Mouse (Mus musculus): ENCODE results near the gene Pou2f1. TPM values are rescaled to one million over a fixed set of nuclear protein-coding genes. Genes with fewer than 3 reads are reported as not detected.

The Pou2f1 gene
- polyA plus RNA-seq, 1 experiment from 2014 or later, result 28.8 TPM

GRCm38 (mm10) chr1:165927507-165928279, 74.8 kb downstream of the Pou2f1 start:
- H3K9me3 ChIP-seq (replicated peaks), result no peaks in the 10 kb centered on the region
- no peak overlapping the region for H3K4me3 ChIP-seq
- WGBS, result 91% methylated on average over 7 of the region's 7 CpGs

GRCm38 (mm10) chr1:165925207-165925606, 77.3 kb downstream of the Pou2f1 start:
- WGBS, result 88% methylated on average over 2 of the region's 2 CpGs
- no peak for DNase-seq (ENCODE audit: low spot score)

More at GRCm38 (mm10) chr1:165927507-165928279, 74.8 kb downstream of the Pou2f1 start:
- no peaks in the 10 kb centered on the region for H3K4me1 ChIP-seq
- H3K27me3 ChIP-seq (ENCODE audit: low read depth, poor library complexity, severe bottlenecking), result no peaks in the 10 kb centered on the region
- no peak overlapping the region for H3K27ac ChIP-seq
- H3K36me3 ChIP-seq, result no peaks in the 10 kb centered on the region
- no peak for DNase-seq (ENCODE audit: low spot score)

DNA sequence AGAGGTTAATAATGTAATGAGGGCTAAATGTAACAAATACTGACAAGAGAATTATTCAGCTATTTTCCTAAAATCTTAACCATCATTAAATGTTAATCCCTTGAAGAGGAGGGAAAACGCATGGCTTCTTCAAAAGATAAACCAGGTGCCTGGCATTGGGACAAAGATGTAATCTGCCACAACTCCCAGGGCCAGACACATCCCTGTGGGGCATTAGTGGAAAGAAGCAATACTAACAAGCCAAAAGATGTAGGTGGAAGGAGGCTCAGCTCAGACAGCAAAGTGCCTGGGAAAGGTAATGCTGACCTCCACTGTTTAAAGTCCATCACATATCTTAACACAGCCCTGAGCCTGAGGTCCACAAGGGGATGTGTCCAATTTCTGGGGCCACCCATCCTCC, 80.0 kb downstream of the Pou2f1 start:
- WGBS, result 93% methylated on average over 1 of the region's 1 CpGs
- DNase-seq (ENCODE audit: low spot score), result no peak
- H3K4me3 ChIP-seq, result no peak overlapping the region
- H3K27ac ChIP-seq, result no peak overlapping the region
- H3K9me3 ChIP-seq (replicated peaks), result no peaks in the 10 kb centered on the region
- H3K36me3 ChIP-seq, result no peaks in the 10 kb centered on the region
- no peaks in the 10 kb centered on the region for H3K4me1 ChIP-seq
- H3K27me3 ChIP-seq (ENCODE audit: low read depth, poor library complexity, severe bottlenecking), result no peaks in the 10 kb centered on the region

More at GRCm38 (mm10) chr1:165925207-165925606, 77.3 kb downstream of the Pou2f1 start:
- Histone ChIP-seq H3K36me3 (no peaks in the 10 kb centered on the region), H3K27me3 (ENCODE audit: low read depth, poor library complexity, severe bottlenecking) (no peaks in the 10 kb centered on the region), H3K4me3 (no peak overlapping the region), H3K27ac (no peak overlapping the region), H3K9me3 (replicated peaks) (no peaks in the 10 kb centered on the region), H3K4me1 (no peaks in the 10 kb centered on the region)

DNA sequence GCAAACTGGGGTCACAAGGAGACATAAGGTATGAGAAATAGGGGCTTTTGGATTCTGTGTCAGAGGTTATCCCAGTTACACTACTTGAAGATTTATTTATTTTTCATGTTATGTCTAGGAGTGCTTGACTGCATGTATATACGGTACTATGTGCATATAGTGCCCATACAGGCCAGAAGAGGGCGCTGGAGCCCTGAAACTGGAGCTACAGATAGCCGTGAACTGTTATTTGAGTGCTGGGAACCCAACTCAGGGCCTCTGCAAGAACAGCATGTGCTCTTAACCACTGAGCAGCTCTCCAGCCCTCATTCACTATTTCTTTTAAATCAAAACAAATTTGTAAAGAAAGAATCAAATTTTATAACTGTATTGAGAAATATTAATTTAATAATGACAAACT, 81.5 kb downstream of the Pou2f1 start:
- Histone ChIP-seq H3K27me3 (ENCODE audit: low read depth, poor library complexity, severe bottlenecking) (no peaks in the 10 kb centered on the region), H3K9me3 (replicated peaks) (no peaks in the 10 kb centered on the region), H3K4me3 (no peak overlapping the region), H3K27ac (no peak overlapping the region), H3K36me3 (peaks cover 12% of the 10 kb centered on the region), H3K4me1 (no peaks in the 10 kb centered on the region)
- DNase-seq (ENCODE audit: low spot score), result no peak
- 73% methylated on average over 3 of the region's 3 CpGs for WGBS

DNA sequence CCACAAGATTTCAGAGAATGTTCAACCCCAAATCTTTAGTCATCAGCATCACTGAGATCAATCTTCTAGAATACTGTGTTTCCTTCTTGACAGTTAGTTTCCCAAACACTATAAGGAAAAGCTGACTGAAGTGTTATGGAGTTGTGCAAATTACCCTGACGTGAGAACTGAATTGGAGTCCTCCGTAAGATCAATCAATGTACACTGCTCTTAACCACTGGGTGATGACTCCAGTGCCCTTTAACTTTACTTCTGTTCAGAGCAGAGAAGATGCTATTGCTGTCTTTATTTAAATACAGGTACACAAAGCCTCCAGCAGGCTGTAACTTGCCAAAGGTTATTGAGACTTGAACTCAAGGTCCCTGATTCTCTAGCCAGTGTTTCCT, 88.1 kb downstream of the Pou2f1 start:
- Histone ChIP-seq H3K9me3 (replicated peaks) (no peaks in the 10 kb centered on the region), H3K27ac (no peak overlapping the region), H3K36me3 (peaks cover 24% of the 10 kb centered on the region), H3K27me3 (ENCODE audit: low read depth, poor library complexity, severe bottlenecking) (no peaks in the 10 kb centered on the region), H3K4me1 (no peaks in the 10 kb centered on the region), H3K4me3 (no peak overlapping the region)
- DNase-seq (ENCODE audit: low spot score), result no peak
- WGBS, result 68% methylated on average over 2 of the region's 2 CpGs

DNA sequence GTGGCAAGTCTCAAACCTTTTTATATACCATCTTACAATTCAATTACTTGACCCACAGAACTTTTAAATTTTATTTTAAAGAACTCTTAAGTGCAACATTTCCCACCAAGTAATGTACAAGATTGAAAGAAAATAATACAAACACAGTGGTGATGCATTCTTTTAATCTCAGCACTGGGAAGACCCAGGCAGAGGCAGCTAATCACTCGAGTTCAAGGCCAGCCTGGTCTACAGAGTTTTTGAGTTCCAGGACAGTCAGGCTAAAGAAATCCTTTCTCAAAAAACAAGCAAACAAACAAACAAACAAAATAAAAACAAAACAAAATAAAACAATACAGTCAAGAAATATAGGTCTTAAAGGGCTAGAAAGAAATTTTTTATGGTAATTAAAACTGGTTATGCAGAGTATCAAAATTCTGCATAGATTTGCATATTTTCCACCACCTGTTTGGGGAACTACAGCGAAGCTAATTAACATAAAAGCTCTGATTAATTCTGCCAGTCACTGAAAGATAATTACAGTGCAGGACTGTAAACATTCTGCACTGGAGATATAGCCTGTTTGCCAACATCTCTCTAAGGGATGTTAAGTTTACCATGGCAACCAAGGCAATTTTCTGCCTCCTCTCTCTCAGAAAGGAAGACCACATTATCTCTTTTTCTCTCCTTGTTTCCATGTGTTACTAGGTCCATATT, 88.6 kb downstream of the Pou2f1 start:
- DNase-seq (ENCODE audit: low spot score), result no peak
- no peaks in the 10 kb centered on the region for H3K27me3 ChIP-seq (ENCODE audit: low read depth, poor library complexity, severe bottlenecking)
- no peaks in the 10 kb centered on the region for H3K9me3 ChIP-seq (replicated peaks)
- H3K4me3 ChIP-seq, result no peak overlapping the region
- H3K27ac ChIP-seq, result no peak overlapping the region
- H3K36me3 ChIP-seq, result peaks cover 27% of the 10 kb centered on the region
- 88% methylated on average over 2 of the region's 2 CpGs for WGBS
- no peaks in the 10 kb centered on the region for H3K4me1 ChIP-seq

- Histone ChIP-seq H3K36me3 (peaks cover 52% of the 10 kb centered on the region), H3K4me1 (no peaks in the 10 kb centered on the region), H3K9me3 (replicated peaks) (no peaks in the 10 kb centered on the region), H3K4me3 (no peak overlapping the region), H3K27me3 (ENCODE audit: low read depth, poor library complexity, severe bottlenecking) (no peaks in the 10 kb centered on the region), H3K27ac (no peak overlapping the region)
- WGBS, result 88% methylated on average over 3 of the region's 3 CpGs
- DNase-seq (ENCODE audit: low spot score), result no peak
These were observed 93.0 kb downstream of the Pou2f1 start for GRCm38 (mm10) chr1:165909471-165909870.

GRCm38 (mm10) chr1:165908806-165909205, 93.7 kb downstream of the Pou2f1 start:
- WGBS, result 82% methylated on average over 3 of the region's 3 CpGs
- peaks cover 55% of the 10 kb centered on the region for H3K36me3 ChIP-seq
- H3K9me3 ChIP-seq (replicated peaks), result no peaks in the 10 kb centered on the region

DNA sequence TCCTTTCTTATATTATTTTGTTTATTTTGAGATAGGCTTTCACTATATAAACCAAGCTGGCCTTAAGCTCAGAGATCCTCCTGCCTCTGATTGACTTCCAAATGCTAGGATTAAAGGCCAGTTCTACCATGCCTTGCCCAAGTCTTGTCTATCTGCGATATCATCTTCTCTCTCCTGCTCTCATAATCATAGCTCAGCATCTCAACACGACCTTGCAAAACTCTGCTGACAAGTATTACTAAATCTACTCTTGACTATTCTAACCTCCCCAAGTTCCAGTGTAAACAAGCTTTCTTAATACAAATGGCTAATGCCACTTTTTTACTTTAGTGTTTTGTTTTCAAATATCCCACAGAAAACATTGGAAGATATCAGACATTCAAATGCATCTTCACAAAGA, 94.3 kb downstream of the Pou2f1 start:
- H3K9me3 ChIP-seq (replicated peaks), result no peaks in the 10 kb centered on the region
- H3K4me3 ChIP-seq, result no peak overlapping the region
- no peaks in the 10 kb centered on the region for H3K4me1 ChIP-seq
- no peaks in the 10 kb centered on the region for H3K27me3 ChIP-seq (ENCODE audit: low read depth, poor library complexity, severe bottlenecking)
- no peak overlapping the region for H3K27ac ChIP-seq
- no peak for DNase-seq (ENCODE audit: low spot score)
- H3K36me3 ChIP-seq, result peaks cover 56% of the 10 kb centered on the region
- WGBS, result 94% methylated on average over 2 of the region's 2 CpGs

More at GRCm38 (mm10) chr1:165908806-165909205, 93.7 kb downstream of the Pou2f1 start:
- H3K27ac ChIP-seq, result no peak overlapping the region
- no peak for DNase-seq (ENCODE audit: low spot score)
- H3K4me3 ChIP-seq, result no peak overlapping the region
- H3K4me1 ChIP-seq, result no peaks in the 10 kb centered on the region
- no peaks in the 10 kb centered on the region for H3K27me3 ChIP-seq (ENCODE audit: low read depth, poor library complexity, severe bottlenecking)

- 86% methylated on average over 1 of the region's 1 CpGs for WGBS
- Histone ChIP-seq H3K36me3 (peaks cover 69% of the 10 kb centered on the region), H3K4me1 (no peaks in the 10 kb centered on the region), H3K9me3 (replicated peaks) (no peaks in the 10 kb centered on the region), H3K27ac (no peak overlapping the region), H3K4me3 (no peak overlapping the region), H3K27me3 (ENCODE audit: low read depth, poor library complexity, severe bottlenecking) (no peaks in the 10 kb centered on the region)
- DNase-seq (ENCODE audit: low spot score), result no peak
These were observed 98.9 kb downstream of the Pou2f1 start for GRCm38 (mm10) chr1:165903596-165903995.

- DNase-seq (ENCODE audit: low spot score), result no peak
- 93% methylated on average over 2 of the region's 2 CpGs for WGBS
- peaks cover 84% of the 10 kb centered on the region for H3K36me3 ChIP-seq
These were observed 110.8 kb downstream of the Pou2f1 start for GRCm38 (mm10) chr1:165891686-165892085.

DNA sequence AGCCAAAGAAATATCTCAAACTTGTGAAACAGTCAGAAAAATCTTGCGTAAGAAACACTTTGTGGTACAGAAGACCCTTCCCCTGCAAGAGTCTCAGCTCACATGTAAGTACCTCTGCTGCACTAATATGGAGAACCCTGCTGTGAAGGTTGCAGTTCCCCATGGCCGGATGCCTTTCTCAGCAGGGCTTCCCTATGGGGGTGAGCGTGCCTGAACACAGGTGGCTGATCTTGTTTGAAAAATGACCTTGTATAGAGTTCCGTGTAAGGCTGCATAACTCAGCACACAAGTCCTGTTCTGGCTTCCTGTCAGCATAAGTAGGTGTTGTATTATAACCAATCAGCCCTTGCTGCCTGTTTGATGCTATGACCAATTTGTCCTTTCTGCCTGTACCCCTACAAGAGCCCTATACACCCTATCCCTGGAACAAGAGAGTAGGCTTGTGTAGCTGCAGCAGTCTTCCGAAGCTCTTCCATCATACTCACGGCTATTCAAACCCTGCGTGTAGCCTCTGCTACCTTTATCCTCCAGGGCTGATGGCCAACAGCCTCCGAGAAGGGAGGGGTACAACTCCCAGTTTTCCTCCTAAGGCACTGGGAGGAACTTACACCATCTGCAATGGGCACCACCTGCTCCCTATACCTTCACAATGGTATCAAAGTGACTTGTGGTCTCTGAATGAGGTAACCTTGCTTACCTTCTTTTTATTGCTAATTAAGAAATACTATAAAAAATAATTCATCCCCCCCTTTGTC, 120.2 kb downstream of the Pou2f1 start:
- 75% methylated on average over 8 of the region's 8 CpGs for WGBS
- H3K36me3 ChIP-seq, result peaks cover 47% of the 10 kb centered on the region

More at GRCm38 (mm10) chr1:165891686-165892085, 110.8 kb downstream of the Pou2f1 start:
- Histone ChIP-seq H3K27me3 (ENCODE audit: low read depth, poor library complexity, severe bottlenecking) (no peaks in the 10 kb centered on the region), H3K9me3 (replicated peaks) (no peaks in the 10 kb centered on the region), H3K27ac (no peak overlapping the region), H3K4me1 (no peaks in the 10 kb centered on the region), H3K4me3 (no peak overlapping the region)

DNA sequence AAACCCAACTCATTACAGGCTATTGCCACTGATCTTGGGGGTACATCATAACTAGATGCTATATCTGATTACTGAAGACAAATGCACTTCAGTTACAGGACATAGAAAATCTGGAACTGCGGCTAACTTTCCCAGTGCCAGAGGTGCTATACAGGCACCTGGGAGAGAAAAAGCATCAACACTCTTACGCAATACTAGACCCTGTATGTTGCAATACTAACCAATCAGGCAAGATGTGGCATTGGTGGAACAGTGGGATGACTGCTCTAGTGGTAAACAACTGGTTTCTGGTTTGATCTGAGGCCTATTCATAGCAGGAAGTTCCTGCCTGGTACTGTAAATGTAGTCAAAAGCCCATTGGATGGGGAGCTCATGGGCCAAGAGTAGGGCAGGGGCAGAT, 123.7 kb downstream of the Pou2f1 start:
- H3K4me1 ChIP-seq, result peaks cover 20% of the 10 kb centered on the region
- H3K27me3 ChIP-seq (ENCODE audit: low read depth, poor library complexity, severe bottlenecking), result no peaks in the 10 kb centered on the region
- H3K36me3 ChIP-seq, result peaks cover 56% of the 10 kb centered on the region
- no peak overlapping the region for H3K4me3 ChIP-seq
- H3K9me3 ChIP-seq (replicated peaks), result no peaks in the 10 kb centered on the region
- no peak overlapping the region for H3K27ac ChIP-seq
- DNase-seq (ENCODE audit: low spot score), result no peak
- 99% methylated on average over 2 of the region's 2 CpGs for WGBS

More for the DNA sequence above, 120.2 kb downstream of the Pou2f1 start:
- DNase-seq (ENCODE audit: low spot score), result no peak
- Histone ChIP-seq H3K27me3 (ENCODE audit: low read depth, poor library complexity, severe bottlenecking) (no peaks in the 10 kb centered on the region), H3K4me3 (no peak overlapping the region), H3K4me1 (peaks cover 12% of the 10 kb centered on the region), H3K9me3 (replicated peaks) (no peaks in the 10 kb centered on the region), H3K27ac (no peak overlapping the region)
